Comparison of ENCODE assay signal across 1 mouse cellular context in the genomic region with DNA sequence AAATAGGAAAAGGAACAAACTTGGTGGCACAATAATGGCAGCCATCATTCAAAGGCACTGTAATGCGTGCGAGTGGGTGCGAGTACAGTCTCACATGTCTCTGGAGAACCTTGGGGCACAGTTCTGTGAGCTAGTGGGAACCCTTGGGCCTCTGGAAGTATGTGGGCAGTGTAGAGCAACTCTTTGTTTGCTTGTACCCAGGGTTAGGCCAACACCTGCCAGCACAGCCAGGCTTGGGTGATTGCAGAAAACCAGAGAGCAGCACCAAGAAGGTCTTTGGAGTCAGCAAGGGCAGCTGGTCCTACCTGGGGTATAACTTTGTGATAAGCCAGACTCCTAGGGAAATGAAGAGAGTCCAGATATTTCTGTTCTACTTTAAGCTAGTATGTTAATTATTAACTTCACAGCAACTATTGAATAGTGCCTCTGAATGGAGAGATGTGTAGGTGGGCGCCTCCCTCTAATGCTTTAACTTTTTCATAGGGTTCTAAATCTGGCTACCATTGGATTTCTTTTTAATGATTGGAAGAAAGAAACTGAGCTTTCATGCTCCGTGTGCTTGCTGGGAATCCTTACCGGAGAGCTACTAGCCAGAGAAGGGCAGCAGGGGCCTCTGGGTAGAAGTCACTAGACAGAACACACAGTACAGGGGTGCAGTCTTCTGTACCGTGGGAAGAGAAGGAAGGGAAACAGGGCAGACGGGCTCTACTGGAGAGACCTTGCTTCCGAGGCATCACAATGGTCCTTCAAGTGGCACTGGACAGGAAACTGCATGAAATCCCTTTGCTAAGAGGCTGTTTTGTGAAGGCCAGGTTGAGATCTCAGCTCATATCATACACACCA.
TF ChIP-seq lines count a peak whose summit lies in the region.

No protein-coding gene starts in this region.

TF ChIP-seq in myocyte, 11 proteins besides CTCF, POLR2A, EP300 and RAD21 (continued from another document):
- no peak for TF ChIP-seq CEBPB (IDR thresholded peaks at IDR 0.05; ENCODE audit: insufficient read depth, poor library complexity, severe bottlenecking)
- no peak for TF ChIP-seq MAX (IDR thresholded peaks at IDR 0.05; ENCODE audit: low read depth)
- no peak for TF ChIP-seq SRF (IDR thresholded peaks at IDR 0.05; ENCODE audit: control insufficient read depth, insufficient read length, low read depth)
- TF ChIP-seq POLR2AphosphoS2 (IDR thresholded peaks at IDR 0.05; ENCODE audit: insufficient read length, low read depth), result no peak
